Mouse (Mus musculus) right cerebral cortex, postnatal 36 days (tissue): ENCODE measurements around the gene Spock1.

ENCODE experiments used
- DNase-seq, 2 experiments: peaks; one replicate each; pipeline ENCODE4 v3.0.0; 2022; ENCODE audit warnings: low spot score in 2 of 2, mixed read lengths in 1 of 2

Gene Spock1

GRCm38 (mm10) chr13:57806816-57807215 lies 101.3 kb downstream of the Spock1 start:
- DNase-seq, result no peak

GRCm38 (mm10) chr13:57806301-57806700 lies 101.8 kb downstream of the Spock1 start:
- no peak for DNase-seq

- no peak for DNase-seq
Observed at GRCm38 (mm10) chr13:57798633-57799032, 109.5 kb downstream of the Spock1 start.

GRCm38 (mm10) chr13:57796951-57797692 lies 111.0 kb downstream of the Spock1 start:
- no peak for DNase-seq

- DNase-seq, result no peak
Observed at GRCm38 (mm10) chr13:57793643-57794240, 114.4 kb downstream of the Spock1 start.

GRCm38 (mm10) chr13:57789796-57790195 lies 118.3 kb downstream of the Spock1 start:
- DNase-seq, result no peak

- DNase-seq, result no peak
Observed at GRCm38 (mm10) chr13:57788299-57788698, 119.8 kb downstream of the Spock1 start.

GRCm38 (mm10) chr13:57786278-57786677 lies 121.9 kb downstream of the Spock1 start:
- DNase-seq, result no peak

GRCm38 (mm10) chr13:57782975-57783374 lies 125.2 kb downstream of the Spock1 start:
- peak; percentile 66 to 67 for DNase-seq

GRCm38 (mm10) chr13:57782107-57782561 lies 126.0 kb downstream of the Spock1 start:
- no peak for DNase-seq

GRCm38 (mm10) chr13:57779146-57779545 lies 129.0 kb downstream of the Spock1 start:
- peak in 1 of 2 experiments; percentile 38 for DNase-seq

GRCm38 (mm10) chr13:57778524-57778923 lies 129.6 kb downstream of the Spock1 start:
- no peak for DNase-seq

GRCm38 (mm10) chr13:57771998-57772397 lies 136.1 kb downstream of the Spock1 start:
- DNase-seq, result no peak

- no peak for DNase-seq
Observed at GRCm38 (mm10) chr13:57766721-57767120, 141.4 kb downstream of the Spock1 start.

GRCm38 (mm10) chr13:57761122-57761521 lies 147.0 kb downstream of the Spock1 start:
- peak in 1 of 2 experiments; percentile 62 for DNase-seq

GRCm38 (mm10) chr13:57760618-57761017 lies 147.5 kb downstream of the Spock1 start:
- no peak for DNase-seq

GRCm38 (mm10) chr13:57756316-57756715 lies 151.8 kb downstream of the Spock1 start:
- DNase-seq, result peak; percentile 25 to 41

- no peak for DNase-seq
Observed at GRCm38 (mm10) chr13:57750831-57751230, 157.3 kb downstream of the Spock1 start.

GRCm38 (mm10) chr13:57744667-57745066 lies 163.5 kb downstream of the Spock1 start:
- no peak for DNase-seq

GRCm38 (mm10) chr13:57741186-57741585 lies 166.9 kb downstream of the Spock1 start:
- DNase-seq, result no peak

- DNase-seq, result no peak
Observed at GRCm38 (mm10) chr13:57740473-57740872, 167.7 kb downstream of the Spock1 start.

- DNase-seq, result no peak
Observed at GRCm38 (mm10) chr13:57736060-57736459, 172.1 kb downstream of the Spock1 start.

- DNase-seq, result no peak
Observed at GRCm38 (mm10) chr13:57734549-57734948, 173.6 kb downstream of the Spock1 start.
